Mouse (Mus musculus): ENCODE results near the gene Trim31. TPM values are rescaled to one million over a fixed set of nuclear protein-coding genes. Genes with fewer than 3 reads are reported as not detected.

The Trim31 gene
- polyA plus RNA-seq, 1 experiment, result not detected

DNA sequence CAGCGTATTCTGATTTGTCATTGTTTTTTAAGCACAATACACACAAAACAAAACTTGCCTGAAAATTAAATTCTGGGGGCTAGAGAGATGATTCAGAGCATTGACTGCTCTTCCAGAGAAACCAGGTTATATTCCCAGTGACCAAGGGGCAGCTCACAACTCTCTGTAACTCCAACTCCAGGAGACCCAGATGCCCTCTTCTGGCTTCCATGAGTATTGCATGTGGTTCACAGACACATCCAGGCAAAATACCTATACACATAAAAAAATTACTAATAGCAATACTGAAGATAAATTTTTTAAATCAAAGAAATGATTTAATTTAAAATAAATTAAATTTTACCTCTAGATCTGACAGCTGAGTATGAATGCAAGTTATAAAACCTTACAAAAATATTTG, 1.3 kb upstream of the Trim31 start:
- no peak for DNase-seq (ENCODE audit: low spot score)

GRCm38 (mm10) chr17:36897065-36897464, 853 bp upstream of the Trim31 start:
- no peak for DNase-seq (ENCODE audit: low spot score)

DNA sequence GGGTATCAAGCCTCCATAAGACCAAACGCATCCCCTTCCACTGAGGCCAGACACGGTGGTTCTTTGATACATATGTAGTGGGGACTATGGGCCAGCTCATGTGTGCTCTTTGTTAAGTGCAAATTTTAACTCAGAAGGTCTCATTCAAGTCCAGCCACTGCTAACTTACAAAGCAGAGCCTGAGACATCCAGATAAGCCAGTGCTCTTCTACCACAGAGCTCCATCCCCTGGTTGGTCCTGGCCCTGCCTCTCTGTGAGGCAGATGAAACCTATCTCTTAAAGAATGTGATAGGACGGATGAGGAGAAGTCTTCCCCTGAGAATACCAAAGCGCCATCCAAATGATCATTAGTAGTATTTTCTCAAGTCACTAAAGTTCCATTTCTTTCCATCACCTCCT, 1.5 kb downstream of the Trim31 start:
- DNase-seq (ENCODE audit: low spot score), result no peak

- DNase-seq (ENCODE audit: low spot score), result no peak
Measured at GRCm38 (mm10) chr17:36900001-36900400, 2.1 kb downstream of the Trim31 start.

- DNase-seq (ENCODE audit: low spot score), result no peak
Measured at GRCm38 (mm10) chr17:36900691-36901090, 2.8 kb downstream of the Trim31 start.

DNA sequence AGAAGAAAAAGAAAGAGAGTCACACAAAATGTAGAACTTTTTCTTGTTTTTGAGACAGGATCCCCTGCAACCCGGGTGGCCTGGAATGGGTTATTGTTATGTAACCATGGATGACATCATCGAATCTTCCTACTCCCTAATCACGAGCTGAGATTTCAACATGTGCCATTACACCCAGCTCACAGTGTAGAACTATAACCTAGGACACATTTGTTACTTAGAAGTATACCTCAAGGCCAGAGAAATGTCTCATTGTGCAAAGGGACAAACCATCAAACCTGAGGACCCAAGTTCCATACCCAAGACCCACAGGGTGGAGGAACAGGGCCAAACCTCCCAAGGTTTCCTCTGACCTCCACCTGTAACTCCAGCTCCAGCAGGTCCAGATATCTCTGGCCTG, 5.7 kb downstream of the Trim31 start:
- DNase-seq (ENCODE audit: low spot score), result no peak

- no peak for DNase-seq (ENCODE audit: low spot score)
Measured at GRCm38 (mm10) chr17:36908235-36908634, 10.3 kb downstream of the Trim31 start.

DNA sequence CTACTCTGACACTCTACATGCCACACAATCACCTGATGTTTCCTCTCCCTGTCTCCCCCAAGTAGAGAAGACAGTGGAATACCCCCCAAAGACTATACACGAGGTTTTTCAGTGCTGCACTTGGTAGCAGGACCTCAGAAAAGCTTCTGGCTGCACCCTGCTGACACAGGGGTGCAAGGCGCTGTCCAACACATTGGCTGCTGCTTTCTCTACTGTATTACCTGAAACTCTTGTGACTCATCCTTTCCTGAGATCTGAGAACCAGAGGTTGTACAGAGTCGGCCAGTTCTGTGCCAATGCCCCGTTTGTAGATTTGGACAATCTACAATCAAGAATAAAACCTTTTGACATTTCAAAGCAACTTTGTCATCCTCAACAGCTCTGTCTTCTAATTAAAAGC, 11.9 kb downstream of the Trim31 start:
- no peak for DNase-seq (ENCODE audit: low spot score)

DNA sequence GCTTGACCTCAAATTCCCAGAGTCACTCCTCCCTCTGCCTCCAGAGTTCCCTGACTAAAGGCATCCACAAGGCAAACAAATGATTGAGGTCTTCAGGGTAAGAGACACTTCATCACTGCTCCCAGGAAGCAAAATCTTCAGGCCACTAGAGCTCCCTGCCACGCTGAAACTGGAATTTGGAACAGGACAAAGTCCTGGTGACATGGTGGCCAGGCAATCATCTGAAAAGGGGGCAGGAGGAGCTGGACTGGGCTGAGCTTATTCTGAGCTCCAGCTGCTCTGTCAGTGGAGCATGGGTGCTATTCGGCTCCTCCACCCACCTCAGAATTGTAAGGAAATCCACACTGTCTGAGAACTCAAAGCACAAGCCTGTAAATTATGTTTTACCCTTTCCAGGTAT, 14.1 kb downstream of the Trim31 start:
- no peak for DNase-seq (ENCODE audit: low spot score)

- DNase-seq (ENCODE audit: low spot score), result no peak
Measured at GRCm38 (mm10) chr17:36914108-36914507, 16.2 kb downstream of the Trim31 start.

GRCm38 (mm10) chr17:36915076-36915475, 17.2 kb downstream of the Trim31 start:
- peak; percentile 29 for DNase-seq (ENCODE audit: low spot score)

- DNase-seq (ENCODE audit: low spot score), result peak; percentile 35
Measured at GRCm38 (mm10) chr17:36920239-36920638, 22.3 kb downstream of the Trim31 start.

GRCm38 (mm10) chr17:36922715-36923114, 24.8 kb downstream of the Trim31 start:
- no peak for DNase-seq (ENCODE audit: low spot score)

DNA sequence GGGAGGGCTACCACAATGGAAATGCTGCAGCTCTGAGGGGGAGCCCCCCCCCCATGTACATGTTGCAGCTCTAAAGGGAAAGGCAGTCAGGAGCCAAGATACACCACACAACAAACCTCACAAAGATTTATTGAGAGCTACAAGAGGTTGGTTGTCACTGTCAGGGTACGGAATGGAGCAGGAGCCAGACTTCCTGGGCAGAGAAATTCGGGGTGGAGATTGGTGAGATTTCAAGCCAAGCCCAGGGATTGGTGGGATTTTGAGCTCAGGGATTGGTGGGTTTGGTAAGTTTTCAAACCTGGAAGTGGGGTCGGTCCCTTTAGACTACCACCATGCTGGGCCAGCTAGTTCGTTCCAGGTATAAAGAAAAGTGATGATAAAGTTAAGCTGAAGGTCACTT, 25.6 kb downstream of the Trim31 start:
- DNase-seq (ENCODE audit: low spot score), result no peak

- DNase-seq (ENCODE audit: low spot score), result no peak
Measured at GRCm38 (mm10) chr17:36927496-36928120, 29.7 kb downstream of the Trim31 start.

GRCm38 (mm10) chr17:36929236-36929932, 31.5 kb downstream of the Trim31 start:
- DNase-seq (ENCODE audit: low spot score), result no peak

GRCm38 (mm10) chr17:36930233-36930632, 32.3 kb downstream of the Trim31 start:
- DNase-seq (ENCODE audit: low spot score), result no peak

GRCm38 (mm10) chr17:36931130-36931529, 33.2 kb downstream of the Trim31 start:
- DNase-seq (ENCODE audit: low spot score), result no peak

- no peak for DNase-seq (ENCODE audit: low spot score)
Measured at GRCm38 (mm10) chr17:36931806-36932205, 33.9 kb downstream of the Trim31 start.

- DNase-seq (ENCODE audit: low spot score), result no peak
Measured at GRCm38 (mm10) chr17:36938056-36938455, 40.1 kb downstream of the Trim31 start.

- DNase-seq (ENCODE audit: low spot score), result no peak
Measured at GRCm38 (mm10) chr17:36942391-36942790, 44.5 kb downstream of the Trim31 start.

DNA sequence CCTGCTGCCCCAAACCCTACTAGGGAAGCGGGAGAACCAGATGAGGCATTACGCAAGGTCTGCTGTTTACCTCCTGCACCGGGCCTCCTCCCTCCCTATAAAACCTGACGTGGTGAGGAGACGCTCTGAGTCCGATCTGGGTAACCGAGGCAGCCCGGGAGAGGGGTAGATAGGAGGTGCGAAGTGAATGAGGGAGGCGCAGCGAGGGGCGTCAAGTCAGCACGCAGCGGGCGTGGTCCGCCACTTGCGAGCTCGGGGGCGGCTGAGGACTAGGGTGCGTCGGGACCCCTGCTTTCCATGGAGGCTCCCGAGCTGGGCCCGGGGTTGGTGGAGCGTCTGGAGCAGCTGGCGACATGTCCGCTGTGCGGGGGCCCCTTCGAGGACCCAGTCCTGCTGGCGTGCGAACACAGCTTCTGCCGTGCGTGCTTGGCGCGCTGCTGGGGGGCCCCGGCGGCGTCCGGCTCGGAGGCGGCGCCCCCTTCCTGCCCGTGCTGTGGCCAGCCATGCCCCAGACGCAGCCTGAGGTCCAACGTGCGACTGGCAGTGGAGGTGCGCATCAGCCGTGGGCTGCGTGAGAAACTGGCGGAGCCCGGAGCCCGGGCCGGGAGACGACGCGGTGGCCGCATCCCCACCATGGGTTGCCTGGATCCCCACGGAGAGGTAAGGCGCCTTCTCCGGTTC, 45.0 kb downstream of the Trim31 start, which contains the start of gene Rnf39:
TSS of gene Rnf39 (plus strand) at position 128 of the 681 bp plus-strand sequence.
- peak; percentile 72 for DNase-seq (ENCODE audit: low spot score)

GRCm38 (mm10) chr17:36943691-36944090, 45.8 kb downstream of the Trim31 start:
- no peak for DNase-seq (ENCODE audit: low spot score)

All from urinary bladder, adult 2 months (tissue).